Mouse (Mus musculus): ENCODE measurements at regions not wholly inside any gene's neighbourhood (a gene's known extent, or its start where the extent isn't known, plus 50 kb on each side); places are given as distances from the start of the nearest gene placed in this dataset.

DNA sequence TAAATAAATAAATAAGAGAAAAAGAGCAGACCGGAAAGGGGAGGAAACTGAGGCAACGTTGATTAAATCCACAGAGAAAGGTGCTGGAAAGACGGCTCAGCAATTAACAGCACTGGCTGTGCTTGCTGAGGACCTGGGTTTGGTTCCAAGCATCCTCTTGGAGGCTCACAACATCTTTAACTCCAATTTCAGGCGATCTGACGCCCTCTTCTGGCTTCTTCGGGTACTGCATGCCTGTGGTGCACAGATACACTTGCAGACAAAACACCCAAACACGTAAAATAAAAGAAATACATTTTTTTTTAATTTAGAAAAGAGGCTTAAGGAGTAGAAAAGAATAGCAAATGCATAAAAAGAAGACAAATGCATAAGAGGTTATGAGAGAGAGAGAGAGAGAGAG is 173.9 kb upstream of the Ubl3 start:
- Histone ChIP-seq H3K27ac (no peak overlapping the region), H3K36me3 (ENCODE audit: insufficient read depth, low read length) (no peaks in the 10 kb centered on the region), H3K27me3 (ENCODE audit: insufficient read depth, low read length) (no peaks in the 10 kb centered on the region), H3K4me3 (replicated peaks; ENCODE audit: low read depth, low read length) (no peak overlapping the region), H3K4me2 (ENCODE audit: low read length) (no peak overlapping the region), H3K9me3 (replicated peaks; ENCODE audit: low read length) (no peaks in the 10 kb centered on the region), H3K4me1 (replicated peaks; ENCODE audit: insufficient read depth, low read length) (no peaks in the 10 kb centered on the region), H3K9ac (ENCODE audit: low read depth, low read length) (no peak overlapping the region)
- peak; percentile 36 for TF ChIP-seq CTCF (IDR thresholded peaks at IDR 0.05; ENCODE audit: low read depth)
- DNase-seq (ENCODE audit: low spot score) = no peak
- no peak for ATAC-seq (replicated peaks; ENCODE audit: low FRiP score, low read depth)
- WGBS = 79% methylated on average over 7 of the region's 7 CpGs

DNA sequence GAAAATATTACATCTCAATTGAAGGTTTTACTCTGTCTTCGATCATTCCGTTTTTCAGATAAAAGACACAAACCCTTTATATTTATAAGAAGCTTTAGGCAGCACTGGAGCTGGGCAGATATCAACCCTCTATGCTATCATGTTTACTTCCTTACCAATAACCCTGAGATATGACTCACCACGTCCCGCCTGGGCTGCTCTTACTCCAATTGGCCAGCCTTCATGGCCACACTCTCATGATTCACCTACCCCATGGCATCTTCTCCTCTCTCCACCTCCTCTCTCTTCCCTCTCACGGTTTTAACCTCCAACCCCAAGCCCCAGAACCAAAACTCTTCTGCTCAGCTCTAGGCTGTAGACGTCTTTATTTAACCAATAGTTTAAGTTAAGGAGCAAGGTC is 171.9 kb upstream of the Ubl3 start:
- Histone ChIP-seq H3K36me3 (ENCODE audit: insufficient read depth, low read length) (no peaks in the 10 kb centered on the region), H3K4me2 (ENCODE audit: low read length) (no peak overlapping the region), H3K4me1 (replicated peaks; ENCODE audit: insufficient read depth, low read length) (no peaks in the 10 kb centered on the region), H3K27ac (no peak overlapping the region), H3K9ac (ENCODE audit: low read depth, low read length) (no peak overlapping the region), H3K4me3 (replicated peaks; ENCODE audit: low read depth, low read length) (no peak overlapping the region), H3K9me3 (replicated peaks; ENCODE audit: low read length) (no peaks in the 10 kb centered on the region), H3K27me3 (ENCODE audit: insufficient read depth, low read length) (no peaks in the 10 kb centered on the region)
- WGBS = 84% methylated on average over 6 of the region's 6 CpGs
- TF ChIP-seq CTCF (IDR thresholded peaks at IDR 0.05; ENCODE audit: low read depth) = no peak
- ATAC-seq (replicated peaks; ENCODE audit: low FRiP score, low read depth) = no peak
- no peak for DNase-seq (ENCODE audit: low spot score)

DNA sequence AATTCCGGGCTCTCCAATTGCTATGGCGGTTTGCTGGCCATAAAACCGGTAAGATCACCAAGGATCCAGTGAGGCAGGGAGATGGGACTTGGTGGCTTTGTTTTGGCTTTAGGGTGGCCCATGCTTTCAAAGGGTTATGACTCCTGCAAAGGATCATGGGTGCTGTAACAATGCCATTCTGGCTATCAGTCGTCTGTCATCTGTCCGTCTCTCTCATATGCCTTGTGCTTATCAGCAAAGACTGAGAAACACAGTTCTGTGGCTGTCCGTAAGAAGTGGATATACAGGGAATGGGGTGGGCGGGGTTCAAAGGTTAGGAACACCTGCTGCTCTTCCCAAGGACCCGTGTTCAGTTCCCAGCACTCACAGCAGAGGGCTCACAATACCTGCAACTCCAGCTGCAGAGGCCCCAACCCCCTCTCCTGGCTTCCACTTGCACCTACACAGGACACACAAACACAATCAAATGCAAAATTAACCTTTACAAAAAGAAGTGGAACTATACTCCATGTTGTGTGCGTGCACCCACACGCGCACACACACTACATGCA is 171.2 kb upstream of the Ubl3 start:
- ATAC-seq (replicated peaks; ENCODE audit: low FRiP score, low read depth) (no peak), DNase-seq (ENCODE audit: low spot score) (no peak)
- TF ChIP-seq CTCF (IDR thresholded peaks at IDR 0.05; ENCODE audit: low read depth) = no peak
- no peaks in the 10 kb centered on the region for H3K4me1 ChIP-seq (replicated peaks; ENCODE audit: insufficient read depth, low read length)
- H3K4me3 ChIP-seq (replicated peaks; ENCODE audit: low read depth, low read length) = no peak overlapping the region
- H3K9ac ChIP-seq (ENCODE audit: low read depth, low read length) = no peak overlapping the region
- no peak overlapping the region for H3K4me2 ChIP-seq (ENCODE audit: low read length)
- H3K27me3 ChIP-seq (ENCODE audit: insufficient read depth, low read length) = no peaks in the 10 kb centered on the region
- 92% methylated on average over 11 of the region's 11 CpGs for WGBS
- no peak overlapping the region for H3K27ac ChIP-seq
- H3K9me3 ChIP-seq (replicated peaks; ENCODE audit: low read length) = no peaks in the 10 kb centered on the region
- H3K36me3 ChIP-seq (ENCODE audit: insufficient read depth, low read length) = no peaks in the 10 kb centered on the region

DNA sequence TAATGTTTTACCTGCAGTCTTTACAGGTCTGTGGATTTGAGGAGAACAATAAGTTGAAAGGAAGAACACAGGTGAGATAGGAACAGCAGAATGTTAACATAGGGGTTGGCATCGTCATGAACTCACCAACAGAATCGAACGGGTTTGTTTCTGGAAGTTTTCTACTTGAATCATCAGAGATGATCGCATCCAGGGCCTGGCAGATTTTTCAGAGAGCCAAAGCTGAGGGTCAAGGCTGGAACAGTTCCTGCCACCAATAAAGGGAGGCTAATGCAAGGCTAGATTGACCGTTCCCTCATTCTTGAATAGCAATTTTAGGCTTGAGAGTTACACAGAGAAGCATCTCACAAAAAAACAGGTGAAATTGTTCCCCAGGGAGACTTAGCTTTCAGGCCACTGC is 168.0 kb upstream of the Ubl3 start:
- WGBS = 95% methylated on average over 5 of the region's 5 CpGs
- Histone ChIP-seq H3K36me3 (ENCODE audit: insufficient read depth, low read length) (no peaks in the 10 kb centered on the region), H3K27ac (no peak overlapping the region), H3K9ac (ENCODE audit: low read depth, low read length) (no peak overlapping the region), H3K4me2 (ENCODE audit: low read length) (no peak overlapping the region), H3K4me3 (replicated peaks; ENCODE audit: low read depth, low read length) (no peak overlapping the region), H3K9me3 (replicated peaks; ENCODE audit: low read length) (no peaks in the 10 kb centered on the region), H3K27me3 (ENCODE audit: insufficient read depth, low read length) (no peaks in the 10 kb centered on the region), H3K4me1 (replicated peaks; ENCODE audit: insufficient read depth, low read length) (no peaks in the 10 kb centered on the region)
- no peak for DNase-seq (ENCODE audit: low spot score)
- ATAC-seq (replicated peaks; ENCODE audit: low FRiP score, low read depth) = no peak
- TF ChIP-seq CTCF (IDR thresholded peaks at IDR 0.05; ENCODE audit: low read depth) = no peak

DNA sequence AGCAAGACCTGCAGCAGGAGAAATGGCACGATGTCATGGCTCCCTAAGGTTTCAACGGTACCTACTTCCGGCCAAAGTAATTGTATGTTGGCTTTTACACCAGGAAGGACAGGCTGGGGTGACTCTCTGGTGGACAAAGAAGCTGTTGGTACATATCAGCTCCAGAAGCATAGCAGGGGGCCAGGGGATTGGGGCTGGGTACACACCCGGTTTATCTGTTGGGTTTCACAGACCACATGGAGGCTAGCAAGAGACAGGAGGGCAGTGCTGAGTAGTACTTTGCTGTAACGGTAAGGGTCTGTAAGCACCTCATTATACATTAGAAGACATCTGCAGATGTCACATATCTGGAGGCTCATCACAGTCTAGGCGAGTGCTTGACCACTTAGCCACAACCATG is 164.0 kb upstream of the Ubl3 start:
- 91% methylated on average over 6 of the region's 6 CpGs for WGBS
- Histone ChIP-seq H3K4me3 (replicated peaks; ENCODE audit: low read depth, low read length) (no peak overlapping the region), H3K4me2 (ENCODE audit: low read length) (no peak overlapping the region), H3K9me3 (replicated peaks; ENCODE audit: low read length) (no peaks in the 10 kb centered on the region), H3K27ac (no peak overlapping the region), H3K36me3 (ENCODE audit: insufficient read depth, low read length) (no peaks in the 10 kb centered on the region), H3K27me3 (ENCODE audit: insufficient read depth, low read length) (no peaks in the 10 kb centered on the region), H3K4me1 (replicated peaks; ENCODE audit: insufficient read depth, low read length) (no peaks in the 10 kb centered on the region), H3K9ac (ENCODE audit: low read depth, low read length) (no peak overlapping the region)
- no peak for DNase-seq (ENCODE audit: low spot score)
- TF ChIP-seq CTCF (IDR thresholded peaks at IDR 0.05; ENCODE audit: low read depth) = no peak
- no peak for ATAC-seq (replicated peaks; ENCODE audit: low FRiP score, low read depth)

DNA sequence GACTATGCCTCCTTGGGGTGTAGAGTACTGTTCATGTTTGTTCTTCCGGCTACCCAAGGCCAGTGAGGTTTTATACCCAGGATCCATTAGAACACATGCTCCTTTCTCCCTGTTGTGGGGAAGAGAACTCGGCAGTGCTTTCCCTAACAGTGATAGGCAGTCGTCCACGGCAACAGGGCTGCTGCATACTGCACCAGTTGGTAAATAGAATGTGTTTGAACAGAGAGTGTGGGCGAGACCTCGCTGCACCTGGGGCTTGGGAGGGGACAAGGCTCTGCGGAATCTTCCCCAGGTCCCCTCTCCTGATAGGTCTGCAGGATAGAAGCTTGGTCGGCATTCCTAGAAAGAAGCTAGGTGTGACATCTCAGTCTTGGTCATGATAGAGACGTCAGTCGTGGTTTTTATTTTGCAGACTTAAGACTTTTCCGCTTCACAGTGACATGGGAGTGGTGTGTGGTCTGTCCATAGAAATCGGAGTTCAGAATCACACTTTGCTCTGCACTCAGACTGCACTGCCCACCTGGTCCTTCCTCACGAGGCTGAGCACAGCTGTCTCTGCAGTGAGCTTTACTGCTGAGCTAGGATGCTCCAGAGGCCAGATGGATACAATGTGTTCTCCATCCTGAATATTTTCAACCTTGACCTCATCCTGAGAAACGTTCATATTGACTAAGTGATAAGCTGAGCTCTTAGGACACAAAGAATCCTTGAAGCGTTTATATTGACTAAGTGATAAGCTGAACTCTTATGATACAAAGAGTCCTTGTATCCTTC is 162.8 kb upstream of the Ubl3 start:
- H3K4me2 ChIP-seq (ENCODE audit: low read length) = no peak overlapping the region
- H3K27me3 ChIP-seq (ENCODE audit: insufficient read depth, low read length) = no peaks in the 10 kb centered on the region
- H3K4me3 ChIP-seq (replicated peaks; ENCODE audit: low read depth, low read length) = no peak overlapping the region
- H3K9me3 ChIP-seq (replicated peaks; ENCODE audit: low read length) = no peaks in the 10 kb centered on the region
- no peak for TF ChIP-seq CTCF (IDR thresholded peaks at IDR 0.05; ENCODE audit: low read depth)
- no peaks in the 10 kb centered on the region for H3K36me3 ChIP-seq (ENCODE audit: insufficient read depth, low read length)
- no peaks in the 10 kb centered on the region for H3K4me1 ChIP-seq (replicated peaks; ENCODE audit: insufficient read depth, low read length)
- WGBS = 70% methylated on average over 15 of the region's 15 CpGs
- no peak overlapping the region for H3K9ac ChIP-seq (ENCODE audit: low read depth, low read length)
- no peak overlapping the region for H3K27ac ChIP-seq
- ATAC-seq (replicated peaks; ENCODE audit: low FRiP score, low read depth) (no peak), DNase-seq (ENCODE audit: low spot score) (no peak)
